ENCODE assay signal across 18 mouse cellular contexts in the genomic region with DNA sequence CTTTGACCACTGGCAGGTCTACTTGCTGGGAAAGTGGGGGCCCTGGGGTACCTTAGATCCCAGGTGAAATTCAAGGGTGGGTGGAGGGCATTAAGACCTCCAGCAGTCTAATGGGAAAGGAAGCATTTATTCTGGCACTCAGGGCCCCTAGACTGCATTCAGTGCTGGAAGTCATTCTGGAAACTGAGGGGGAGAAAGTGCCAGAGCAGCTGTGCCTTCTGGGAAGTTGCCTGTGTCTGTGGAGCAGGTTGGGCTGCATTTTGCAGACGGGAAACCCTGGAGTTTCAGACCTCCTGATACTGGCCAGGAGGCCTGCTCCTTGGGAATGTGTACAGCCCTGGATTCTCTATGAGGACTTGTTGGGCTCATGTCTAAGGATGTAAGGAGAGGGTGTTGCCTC.
DNase-seq lines count a peak whose midpoint lies in the region; ATAC-seq lines count a peak whose summit lies in the region.
"Had no signal": no experiment of that assay in that cellular context is flagged by ENCODE, and none has a peak within 500 bp of the region (broad histone marks: within the 10 kb centered on the region; RNA-seq: fewer than 3 reads in every experiment).

No protein-coding gene starts in this region.

- no peak overlapping the region for H3K9ac ChIP-seq in midbrain, embryonic 15.5 days
- H3K9ac ChIP-seq in hindbrain, embryonic 15.5 days: no peak overlapping the region
- H3K9ac ChIP-seq: heart, embryonic 15.5 days; limb, embryonic 15.5 days had no signal

- H3K27me3 ChIP-seq in midbrain, embryonic 15.5 days (replicated peaks): no peaks in the 10 kb centered on the region
- no peaks in the 10 kb centered on the region for H3K27me3 ChIP-seq in midbrain, embryonic 10.5 days (ENCODE audit: low read depth, poor library complexity, severe bottlenecking)
- no peaks in the 10 kb centered on the region for H3K27me3 ChIP-seq in hindbrain, embryonic 15.5 days
- H3K27me3 ChIP-seq: heart, embryonic 15.5 days; limb, embryonic 15.5 days had no signal

- H3K9me3 ChIP-seq in midbrain, embryonic 15.5 days: no peaks in the 10 kb centered on the region
- H3K9me3 ChIP-seq in midbrain, embryonic 10.5 days (replicated peaks): no peaks in the 10 kb centered on the region
- H3K9me3 ChIP-seq in hindbrain, embryonic 15.5 days: no peaks in the 10 kb centered on the region
- H3K9me3 ChIP-seq: embryonic facial prominence, embryonic 10.5 days; heart, embryonic 15.5 days; limb, embryonic 15.5 days had no signal

- no peak for ATAC-seq in midbrain, embryonic 15.5 days (replicated peaks)
- no peak for ATAC-seq in hindbrain, embryonic 15.5 days (ENCODE audit: low FRiP score, low read depth)
- ATAC-seq in inflammation-experienced regulatory T-cells, adult 6 months: no peak
- ATAC-seq: intestine, embryonic 16.5 days had no signal

- H3K36me3 ChIP-seq in midbrain, embryonic 15.5 days (replicated peaks): 0 out of 2 replicates have a peak, but pooled peaks cover 3% of the 10 kb centered on the region
- H3K36me3 ChIP-seq in midbrain, embryonic 10.5 days: peaks cover 25% of the 10 kb centered on the region
- no peaks in the 10 kb centered on the region; the same call in 1 of the 2 replicates for H3K36me3 ChIP-seq in hindbrain, embryonic 15.5 days
- H3K36me3 ChIP-seq: heart, embryonic 15.5 days had no signal

- H3K4me2 ChIP-seq in midbrain, embryonic 15.5 days: no peak overlapping the region
- no peak overlapping the region for H3K4me2 ChIP-seq in hindbrain, embryonic 15.5 days
- H3K4me2 ChIP-seq: heart, embryonic 15.5 days; limb, embryonic 15.5 days had no signal

- H3K27ac ChIP-seq in midbrain, embryonic 15.5 days: peak overlapping the region; percentile 35
- H3K27ac ChIP-seq in midbrain, embryonic 10.5 days (replicated peaks): no peak overlapping the region
- H3K27ac ChIP-seq in hindbrain, embryonic 15.5 days (replicated peaks): peak overlapping the region; percentile 61; the same call in 1 of the 2 replicates
- H3K27ac ChIP-seq: embryonic facial prominence, embryonic 10.5 days; heart, embryonic 15.5 days; limb, embryonic 15.5 days; stomach, postnatal 0 days had no signal

- peaks cover 27% of the 10 kb centered on the region for H3K4me1 ChIP-seq in midbrain, embryonic 15.5 days
- no peaks in the 10 kb centered on the region for H3K4me1 ChIP-seq in midbrain, embryonic 10.5 days
- H3K4me1 ChIP-seq in hindbrain, embryonic 15.5 days (replicated peaks): peaks cover 52% of the 10 kb centered on the region
- H3K4me1 ChIP-seq: embryonic facial prominence, embryonic 10.5 days; heart, embryonic 15.5 days had no signal

- peak; percentile 18 for DNase-seq in gastrocnemius, postnatal 25 days
- no peak for DNase-seq in gastrocnemius, adult 8-10 months (ENCODE audit: low spot score in 2 of 2)
- no peak for DNase-seq in midbrain, embryonic 10.5 days (ENCODE audit: low spot score)
- no peak for DNase-seq in ovary, postnatal 10 days (ENCODE audit: low spot score)
- DNase-seq: adrenal gland, postnatal 14 days; B cell, adult 2 months; kidney, postnatal 4 days; lung, adult 18-20 months; spleen, adult 18-20 months; thymus, postnatal 36 days had no signal

- 76% methylated on average over 1 of the region's 1 CpGs for WGBS in midbrain, embryonic 15.5 days
- WGBS in midbrain, embryonic 10.5 days: 70% methylated on average over 1 of the region's 1 CpGs
- WGBS in hindbrain, embryonic 15.5 days: 56% methylated on average over 1 of the region's 1 CpGs

- H3K4me3 ChIP-seq in midbrain, embryonic 15.5 days: no peak overlapping the region
- no peak overlapping the region for H3K4me3 ChIP-seq in midbrain, embryonic 10.5 days
- H3K4me3 ChIP-seq in hindbrain, embryonic 15.5 days: no peak overlapping the region
- H3K4me3 ChIP-seq: embryonic facial prominence, embryonic 10.5 days; heart, embryonic 15.5 days; limb, embryonic 15.5 days had no signal
